Mouse (Mus musculus) CH12.LX (cell line): Measurements from ENCODE around the gene Tmc5. TPM values are rescaled to one million over a fixed set of nuclear protein-coding genes. Genes with fewer than 3 reads are reported as not detected.

ENCODE experiments used
- DNase-seq: peaks from one replicate; pipeline ENCODE4 v3.0.0-alpha.2; 2013; ENCODE audit errors: extremely low read depth
- H3K27ac ChIP-seq: 2 replicates; pipeline ENCODE4 v1.5.1; 2012; ENCODE audit warnings: low read depth, mild to moderate bottlenecking, control low read depth, moderate library complexity; ENCODE audit not compliant: insufficient read depth
- H3K27me3 ChIP-seq: replicated peaks from 2 replicates; pipeline ENCODE3; 2012; ENCODE audit warnings: inconsistent platforms
- H3K36me3 ChIP-seq, 2 experiments: replicated peaks in 1 of 2; 2 replicates each; pipeline versions ENCODE3 to v1.6.1; 2012; ENCODE audit warnings: inconsistent platforms in 1 of 2, low read length in 1 of 2, mild to moderate bottlenecking in 1 of 2, mixed read lengths in 1 of 2, moderate library complexity in 1 of 2; ENCODE audit not compliant: control insufficient read depth in 1 of 2, insufficient read depth in 1 of 2
- H3K4me1 ChIP-seq, 2 experiments: 2 replicates each; pipeline ENCODE4 v1.6.1; 2012; ENCODE audit warnings: inconsistent platforms in 1 of 2, moderate library complexity in 1 of 2; ENCODE audit not compliant: insufficient read depth in 2 of 2, control insufficient read depth in 1 of 2
- H3K4me2 ChIP-seq: 2 replicates; pipeline ENCODE4 v1.6.1; 2012; ENCODE audit warnings: low read depth, mild to moderate bottlenecking, control low read depth; ENCODE audit not compliant: poor library complexity, insufficient read depth, severe bottlenecking
- H3K4me3 ChIP-seq, 3 experiments: fragments of 150-350 bp in 1 of 3; sonication (generic) in 1 of 3; replicated peaks in 1 of 3; 2 replicates each; pipeline versions ENCODE3 to v1.5.1; 2011 to 2012; ENCODE audit warnings: low read depth in 2 of 3, low read length in 2 of 3, mild to moderate bottlenecking in 2 of 3, moderate library complexity in 2 of 3, control low read depth in 1 of 3, improper control_type of control experiment in 1 of 3, inconsistent platforms in 1 of 3, mixed read lengths in 1 of 3; ENCODE audit not compliant: poor library complexity in 1 of 3
- H3K79me2 ChIP-seq: replicated peaks from 2 replicates; pipeline ENCODE4 v1.6.1; 2012; ENCODE audit warnings: mild to moderate bottlenecking, moderate library complexity; ENCODE audit not compliant: control insufficient read depth, poor library complexity, insufficient read depth, severe bottlenecking; ENCODE audit errors: extremely low read depth
- H3K9ac ChIP-seq: 2 replicates; pipeline ENCODE4 v1.6.1; 2012; ENCODE audit warnings: low read depth, mild to moderate bottlenecking, control low read depth, moderate library complexity; ENCODE audit not compliant: insufficient read depth
- H3K9me3 ChIP-seq: replicated peaks from 2 replicates; pipeline ENCODE3; 2012; ENCODE audit warnings: low read length, inconsistent platforms, mixed read lengths
- BHLHE40 ChIP-seq: IDR thresholded peaks from 2 replicates; pipeline ENCODE4 v1.6.1; 2011; ENCODE audit warnings: mild to moderate bottlenecking, low read depth, low read length, improper control_type of control experiment
- CTCF ChIP-seq, 2 experiments: IDR thresholded peaks in 1 of 2; conservative IDR thresholded peaks in 1 of 2; 2 replicates each; pipeline ENCODE4 v1.5.1; 2011 to 2012; ENCODE audit warnings: low read depth in 2 of 2, low read length in 2 of 2, improper control_type of control experiment in 1 of 2, inconsistent platforms in 1 of 2, mild to moderate bottlenecking in 1 of 2, moderate library complexity in 1 of 2
- GABPA ChIP-seq: IDR thresholded peaks from 2 replicates; pipeline ENCODE4 v1.6.1; 2012; ENCODE audit warnings: low read depth, low read length, improper control_type of control experiment, inconsistent platforms; ENCODE audit not compliant: insufficient replicate concordance
- HCFC1 ChIP-seq: IDR thresholded peaks from 2 replicates; pipeline ENCODE4 v1.6.1; 2012; ENCODE audit warnings: low read depth, mild to moderate bottlenecking, inconsistent platforms, low read length, improper control_type of control experiment
- JUND ChIP-seq: conservative IDR thresholded peaks from 2 replicates; pipeline ENCODE4 v1.6.1; 2011; ENCODE audit warnings: low read depth, low read length, improper control_type of control experiment
- KAT2A ChIP-seq: IDR thresholded peaks from 2 replicates; pipeline ENCODE4 v1.6.1; 2012; ENCODE audit warnings: low read length, improper control_type of control experiment, inconsistent platforms; ENCODE audit not compliant: insufficient replicate concordance
- MAX ChIP-seq: IDR thresholded peaks from 2 replicates; pipeline ENCODE4 v1.6.1; 2011; ENCODE audit warnings: low read length, improper control_type of control experiment
- MYC ChIP-seq: IDR thresholded peaks from 2 replicates; pipeline ENCODE4 v1.6.1; 2011; ENCODE audit warnings: low read depth, mild to moderate bottlenecking, improper control_type of control experiment, low read length
- NELFE ChIP-seq: IDR thresholded peaks from 2 replicates; pipeline ENCODE4 v1.6.1; 2011; ENCODE audit warnings: low read depth, low read length, improper control_type of control experiment
- NRF1 ChIP-seq: IDR thresholded peaks from 2 replicates; pipeline ENCODE4 v1.6.1; 2014; ENCODE audit warnings: low read depth, mild to moderate bottlenecking, inconsistent platforms, low read length, improper control_type of control experiment, moderate library complexity
- POLR2A ChIP-seq: IDR thresholded peaks from 2 replicates; pipeline ENCODE4 v1.6.1; 2011; ENCODE audit warnings: low read depth, mild to moderate bottlenecking, improper control_type of control experiment, low read length
- POLR2AphosphoS2 ChIP-seq: IDR thresholded peaks from 2 replicates; pipeline ENCODE4 v1.6.1; 2011; ENCODE audit warnings: low read depth, low read length, improper control_type of control experiment
- SIN3A ChIP-seq: IDR thresholded peaks from 2 replicates; pipeline ENCODE4 v1.6.1; 2012; ENCODE audit warnings: low read length, improper control_type of control experiment, inconsistent platforms
- TBP ChIP-seq: conservative IDR thresholded peaks from 2 replicates; pipeline ENCODE4 v1.6.1; 2011; ENCODE audit warnings: low read depth, low read length, improper control_type of control experiment
- USF2 ChIP-seq: conservative IDR thresholded peaks from 2 replicates; pipeline ENCODE4 v1.6.1; 2011; ENCODE audit warnings: low read depth, low read length, improper control_type of control experiment
- ZC3H11A ChIP-seq: IDR thresholded peaks from 2 replicates; pipeline ENCODE4 v1.6.1; 2012; ENCODE audit warnings: low read depth, mild to moderate bottlenecking, inconsistent platforms, low read length, improper control_type of control experiment
- ZKSCAN1 ChIP-seq: IDR thresholded peaks from 2 replicates; pipeline ENCODE4 v1.6.1; 2012; ENCODE audit warnings: low read depth, inconsistent platforms, low read length, improper control_type of control experiment, borderline replicate concordance
- ZMIZ1 ChIP-seq: IDR thresholded peaks from 2 replicates; pipeline ENCODE4 v1.6.1; 2012; ENCODE audit warnings: low read depth, mild to moderate bottlenecking, inconsistent platforms, low read length, improper control_type of control experiment
- ZNF384 ChIP-seq: IDR thresholded peaks from 2 replicates; pipeline ENCODE4 v1.6.1; 2012; ENCODE audit warnings: low read depth, low read length, improper control_type of control experiment, inconsistent platforms
- dilution Hi-C: fragments of 300-500 bp; cut with MboI; formaldehyde crosslinking; loops from 2 replicates; pipeline ENCODE4 v1.14.3; 2020; ENCODE audit warnings: low sequenced_read_pairs; ENCODE audit not compliant: extremely low pct_unique_long_range_greater_than_20kb, extremely low pct_ligation_motif_present
- in situ Hi-C: fragments of 300-500 bp; cut with MboI; formaldehyde crosslinking; loops from 3 replicates; pipeline ENCODE4 v1.14.3; 2019; ENCODE audit warnings: low sequenced_read_pairs, low pct_ligation_motif_present, low pct_unique_long_range_greater_than_20kb, mixed read lengths
- polyA plus RNA-seq: library from polyadenylated mRNA; unstranded; fragments of >175 nt; gene quantifications from 2 replicates; pipeline ENCODE4 v1.2.1, GENCODE M21; 2012; ENCODE audit warnings: low read depth; ENCODE audit not compliant: insufficient read length
- total RNA-seq, 2 experiments: library from RNA; depleted of rRNA; stranded (reverse); fragments of 300-350 nt in 1 of 2; fragments of >200 nt in 1 of 2; gene quantifications; 2 replicates each; pipeline ENCODE4 v1.2.3; 2012 to 2014

The Tmc5 gene
- total and polyA plus RNA-seq, 3 experiments: not detected

DNA sequence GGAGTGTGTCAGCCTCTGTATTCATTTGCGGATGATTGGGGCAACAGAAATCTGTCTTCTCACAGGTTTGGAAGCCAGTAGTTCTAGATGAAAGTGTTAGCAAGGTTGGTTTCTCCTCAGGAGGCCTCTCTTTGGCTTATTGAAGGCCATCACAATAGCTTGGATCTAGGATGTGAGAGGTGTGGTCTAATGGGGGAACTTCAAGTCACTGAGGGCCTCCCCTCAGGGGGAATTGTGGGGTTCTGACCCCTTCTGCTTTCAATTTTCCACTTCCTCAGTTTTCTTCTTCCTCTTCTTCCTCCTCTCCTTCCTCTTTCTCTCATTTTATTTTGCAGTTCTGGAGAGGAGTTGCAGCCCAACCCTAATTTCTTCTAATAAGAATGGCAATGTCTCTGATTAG lies 49.1 kb downstream of the Tmc5 start:
- Histone ChIP-seq H3K4me1 (peaks cover 0 to 11% of the 10 kb centered on the region in 2 experiments; a peak in 2 of 4 replicates), H3K9me3 (peaks cover 7% of the 10 kb centered on the region), H3K36me3 (no peaks in the 10 kb centered on the region), H3K4me2 (no peak overlapping the region), H3K79me2 (no peaks in the 10 kb centered on the region), H3K27ac (no peak overlapping the region), H3K4me3 (no peak overlapping the region), H3K27me3 (peaks cover 2% of the 10 kb centered on the region), H3K9ac (no peak overlapping the region)
- TF ChIP-seq GABPA (no peak), ZMIZ1 (no peak), USF2 (no peak), BHLHE40 (no peak), KAT2A (no peak), CTCF (conservative IDR thresholded peaks at IDR 0.05 in 1 of 2, IDR thresholded peaks at IDR 0.05 in 1 of 2; ENCODE audit: low read depth in 2 of 2, low read length in 2 of 2) (no peak), SIN3A (no peak), ZNF384 (no peak)
- in situ Hi-C loops (no loop called here), dilution Hi-C loops (no loop called here)
- no peak for DNase-seq

DNA sequence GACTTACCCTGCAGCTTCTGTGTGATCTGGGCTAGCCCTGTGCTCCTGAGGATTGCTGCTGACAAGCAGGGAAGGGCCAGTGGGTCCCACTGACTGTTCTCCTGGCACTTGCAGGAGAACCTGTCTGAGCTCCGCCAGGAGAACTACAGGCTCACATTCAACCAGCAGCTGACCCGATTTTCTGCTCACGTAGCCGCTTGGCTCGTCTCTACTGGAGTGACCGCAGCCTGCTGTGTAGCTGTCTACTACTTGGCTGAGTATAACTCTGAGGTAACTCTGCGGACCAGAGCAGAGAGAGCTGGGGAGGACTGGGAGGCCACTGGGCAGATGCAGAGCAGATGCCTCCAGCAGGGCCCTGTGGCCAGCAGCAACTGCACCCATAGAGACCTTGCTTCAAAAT lies 52.2 kb downstream of the Tmc5 start:
- Histone ChIP-seq H3K79me2 (no peaks in the 10 kb centered on the region), H3K4me1 (peaks cover 3 to 27% of the 10 kb centered on the region in 2 experiments; a peak in 3 of 4 replicates), H3K9me3 (peaks cover 3% of the 10 kb centered on the region), H3K4me2 (no peak overlapping the region), H3K27me3 (peaks cover under 1% of the 10 kb centered on the region), H3K36me3 (no peaks in the 10 kb centered on the region), H3K27ac (no peak overlapping the region), H3K4me3 (no peak overlapping the region), H3K9ac (no peak overlapping the region)
- dilution Hi-C loops: no loop called here
- no peak for DNase-seq
- in situ Hi-C loops: no loop called here
- TF ChIP-seq SIN3A (no peak), MYC (no peak), ZKSCAN1 (no peak), NRF1 (no peak), ZNF384 (no peak), ZC3H11A (no peak), GABPA (no peak), JUND (no peak), POLR2A (no peak), TBP (no peak), CTCF (conservative IDR thresholded peaks at IDR 0.05 in 1 of 2, IDR thresholded peaks at IDR 0.05 in 1 of 2; ENCODE audit: low read depth in 2 of 2, low read length in 2 of 2) (no peak), HCFC1 (no peak), ZMIZ1 (no peak), MAX (no peak), POLR2AphosphoS2 (no peak), NELFE (no peak)
